Comparison of ENCODE assay signal across 9 mouse cellular contexts in genomic region chr9:121791206-121791605, GRCm38 (mm10). TPM values are rescaled to one million over a fixed set of nuclear protein-coding genes. Genes with fewer than 3 reads are reported as not detected.
DNase-seq lines count a peak whose midpoint lies in the region; ATAC-seq and TF ChIP-seq lines count a peak whose summit lies in the region.
"Had no signal": no experiment of that assay in that cellular context is flagged by ENCODE, and none has a peak within 500 bp of the region (broad histone marks: within the 10 kb centered on the region; RNA-seq: fewer than 3 reads in every experiment).

No protein-coding gene starts in this region.

- H3K9me3 ChIP-seq in MEL (replicated peaks; ENCODE audit: insufficient read depth, low read length): no peaks in the 10 kb centered on the region
- H3K9me3 ChIP-seq in kidney, embryonic 15.5 days (replicated peaks): no peaks in the 10 kb centered on the region
- H3K9me3 ChIP-seq in stomach, postnatal 0 days (ENCODE audit: control insufficient read depth, low read length): no peaks in the 10 kb centered on the region
- H3K9me3 ChIP-seq: neural tube, embryonic 13.5 days had no signal

- no peak for TF ChIP-seq EP300 in MEL (IDR thresholded peaks at IDR 0.05; ENCODE audit: low read depth in 1 of 2, low read length in 2 of 2)
- no peak for TF ChIP-seq EP300 in stomach, postnatal 0 days (optimal IDR thresholded peaks at IDR 0.05)

- no peaks in the 10 kb centered on the region for H3K79me2 ChIP-seq in MEL (ENCODE audit: control insufficient read depth, insufficient read depth, low read length, poor library complexity)

- peak; percentile 65 for ATAC-seq in kidney, embryonic 15.5 days (replicated peaks; ENCODE audit: low FRiP score)
- ATAC-seq in stomach, postnatal 0 days (ENCODE audit: low FRiP score, low TSS enrichment): peak; percentile 43; the same call in 1 of the 2 replicates

- H3K4me1 ChIP-seq in MEL (ENCODE audit: control insufficient read depth in 1 of 2, insufficient read depth in 2 of 2, low read length in 2 of 2): no peaks in the 10 kb centered on the region
- H3K4me1 ChIP-seq in kidney, embryonic 15.5 days: peaks cover 16% of the 10 kb centered on the region
- no peaks in the 10 kb centered on the region for H3K4me1 ChIP-seq in stomach, postnatal 0 days (replicated peaks; ENCODE audit: control insufficient read depth, insufficient read depth)

- no peak overlapping the region for H3K9ac ChIP-seq in MEL (ENCODE audit: control insufficient read depth, low read depth, low read length, poor library complexity, severe bottlenecking)
- H3K9ac ChIP-seq in kidney, embryonic 15.5 days: no peak overlapping the region
- H3K9ac ChIP-seq in stomach, postnatal 0 days (ENCODE audit: low read length): no peak overlapping the region
- H3K9ac ChIP-seq: neural tube, embryonic 13.5 days had no signal

- H3K27ac ChIP-seq in MEL (ENCODE audit: control insufficient read depth, low read depth, low read length): no peak overlapping the region
- no peak overlapping the region for H3K27ac ChIP-seq in kidney, embryonic 15.5 days
- peak overlapping the region; percentile 30; the same call in 1 of the 2 replicates for H3K27ac ChIP-seq in stomach, postnatal 0 days (replicated peaks)
- H3K27ac ChIP-seq: neural tube, embryonic 13.5 days had no signal

- TF ChIP-seq RAD21 in MEL (IDR thresholded peaks at IDR 0.05; ENCODE audit: low read depth, low read length): no peak

- no peak for TF ChIP-seq CTCF in MEL (IDR thresholded peaks at IDR 0.05 in 2 of 3, conservative IDR thresholded peaks at IDR 0.05 in 1 of 3; ENCODE audit: control insufficient read depth in 1 of 3, insufficient read depth in 1 of 3, low read depth in 2 of 3, low read length in 3 of 3, poor library complexity in 1 of 3, severe bottlenecking in 1 of 3)
- 0 out of 2 replicates have a peak, but pooled peaks have one; percentile 3 for TF ChIP-seq CTCF in stomach, postnatal 0 days (IDR thresholded peaks at IDR 0.05; ENCODE audit: low read depth)

- no peaks in the 10 kb centered on the region for H3K27me3 ChIP-seq in MEL (ENCODE audit: control insufficient read depth in 1 of 2, insufficient read depth in 2 of 2, low read length in 2 of 2)
- no peaks in the 10 kb centered on the region; the same call in 1 of the 2 replicates for H3K27me3 ChIP-seq in kidney, embryonic 15.5 days
- H3K27me3 ChIP-seq in stomach, postnatal 0 days (ENCODE audit: control insufficient read depth, insufficient read depth, low read length): no peaks in the 10 kb centered on the region

- no peak overlapping the region for H3K4me3 ChIP-seq in MEL (ENCODE audit: control insufficient read depth in 1 of 2, insufficient read depth in 1 of 2, low read depth in 2 of 2, low read length in 2 of 2)
- no peak overlapping the region for H3K4me3 ChIP-seq in kidney, embryonic 15.5 days (replicated peaks)
- no peak overlapping the region for H3K4me3 ChIP-seq in stomach, postnatal 0 days (ENCODE audit: low read depth, low read length)
- H3K4me3 ChIP-seq: neural tube, embryonic 13.5 days had no signal

- no peak overlapping the region for H3K4me2 ChIP-seq in kidney, embryonic 15.5 days
- H3K4me2 ChIP-seq in stomach, postnatal 0 days (replicated peaks; ENCODE audit: low read depth): peak overlapping the region; percentile 8; the same call in 1 of the 2 replicates
- H3K4me2 ChIP-seq: neural tube, embryonic 13.5 days had no signal

- no peaks in the 10 kb centered on the region for H3K36me3 ChIP-seq in MEL (ENCODE audit: control insufficient read depth in 1 of 2, insufficient read depth in 2 of 2, low read length in 2 of 2)
- no peaks in the 10 kb centered on the region for H3K36me3 ChIP-seq in kidney, embryonic 15.5 days
- no peaks in the 10 kb centered on the region for H3K36me3 ChIP-seq in stomach, postnatal 0 days (ENCODE audit: control insufficient read depth, insufficient read depth, low read length)
- H3K36me3 ChIP-seq: neural tube, embryonic 13.5 days had no signal

- 8% methylated on average over 5 of the region's 5 CpGs for WGBS in kidney, embryonic 15.5 days
- WGBS in stomach, postnatal 0 days: 11% methylated on average over 5 of the region's 5 CpGs

- no peak for TF ChIP-seq POLR2A in MEL (IDR thresholded peaks at IDR 0.05; ENCODE audit: control insufficient read depth in 1 of 2, insufficient read depth in 1 of 2, low read depth in 1 of 2, low read length in 2 of 2, poor library complexity in 1 of 2)

- peak; percentile 14 for DNase-seq in A20 (ENCODE audit: low read depth, low spot score)
- DNase-seq in MEL (ENCODE audit: low read depth, low spot score): peak; percentile 36
- peak; percentile 70 to 71 for DNase-seq in cerebellum, postnatal 10 days
- DNase-seq in heart, adult 18-20 months: peak; percentile 80 to 87
- DNase-seq in lung, postnatal 10 days: peak; percentile 81
- peak; percentile 77 for DNase-seq in stomach, postnatal 0 days (ENCODE audit: low spot score)
- DNase-seq in T-cell, adult 2 months (ENCODE audit: low spot score): no peak

TF ChIP-seq in MEL, 35 proteins besides CTCF, POLR2A, EP300 and RAD21:
- no peak for TF ChIP-seq MYC (IDR thresholded peaks at IDR 0.05; ENCODE audit: low read depth, low read length)
- no peak for TF ChIP-seq MYB (IDR thresholded peaks at IDR 0.05; ENCODE audit: low read depth, low read length)
- TF ChIP-seq MAFK (IDR thresholded peaks at IDR 0.05; ENCODE audit: borderline replicate concordance, low read depth, low read length): no peak
- TF ChIP-seq GABPA (IDR thresholded peaks at IDR 0.05; ENCODE audit: low read depth, low read length): no peak
- TF ChIP-seq MAX (IDR thresholded peaks at IDR 0.05; ENCODE audit: low read length): no peak
- TF ChIP-seq ZMIZ1 (IDR thresholded peaks at IDR 0.05; ENCODE audit: low read depth, low read length): no peak
- TF ChIP-seq ZNF384 (IDR thresholded peaks at IDR 0.05; ENCODE audit: low read depth, low read length): no peak
- TF ChIP-seq SIN3A (IDR thresholded peaks at IDR 0.05; ENCODE audit: low read length): no peak
- TF ChIP-seq ZKSCAN1 (IDR thresholded peaks at IDR 0.05; ENCODE audit: low read depth, low read length): no peak
- TF ChIP-seq NRF1 (IDR thresholded peaks at IDR 0.05; ENCODE audit: insufficient read depth, low read depth, low read length, poor library complexity, severe bottlenecking): no peak
- TF ChIP-seq TCF12 (IDR thresholded peaks at IDR 0.05; ENCODE audit: low read depth, low read length): no peak
- no peak for TF ChIP-seq RCOR1 (IDR thresholded peaks at IDR 0.05; ENCODE audit: low read depth, low read length)
- TF ChIP-seq USF2 (IDR thresholded peaks at IDR 0.05; ENCODE audit: borderline replicate concordance in 1 of 2, insufficient read depth in 1 of 2, low read depth in 1 of 2, low read length in 2 of 2): no peak
- TF ChIP-seq TAL1 (IDR thresholded peaks at IDR 0.05; ENCODE audit: low read length): no peak
- TF ChIP-seq CHD1 (IDR thresholded peaks at IDR 0.05; ENCODE audit: low read depth, low read length): no peak
- no peak for TF ChIP-seq USF1 (IDR thresholded peaks at IDR 0.05; ENCODE audit: low read depth, low read length)

RNA-seq across cellular contexts. Expression of gene Hhatl, which starts 1.1 kb away (rescaled TPM):
- total RNA-seq in MEL (2012; rRNA removed): not detected in 2 replicates
- not detected for polyA plus RNA-seq in MEL (2012; ENCODE audit: insufficient read depth in 1 of 2, insufficient read length in 2 of 2, low read depth in 1 of 2, low replicate concordance in 2 of 2, missing spikeins in 1 of 2)
- total RNA-seq in heart, adult 18-20 months (2021): 100 to 1,000 TPM in 1 of 2 experiments, 10 to 100 TPM in 1; 95.1 to 119 TPM
- 0.69 and 0.80 TPM in 2 replicates for polyA plus RNA-seq in kidney, embryonic 15.5 days (2015; fragmentation: Nextera tagmentation; extraction: Ambion mirVana)
- 1.5 and 2.0 TPM in 2 replicates for polyA plus RNA-seq in stomach, postnatal 0 days (2015; fragmentation: Nextera tagmentation; extraction: Ambion mirVana)

RNA-seq across cellular contexts. Expression of gene Klhl40, which starts 13.8 kb away (rescaled TPM):
- total RNA-seq in MEL (2012; rRNA removed): not detected in 2 replicates
- not detected for polyA plus RNA-seq in MEL (2012; ENCODE audit: insufficient read depth in 1 of 2, insufficient read length in 2 of 2, low read depth in 1 of 2, low replicate concordance in 2 of 2, missing spikeins in 1 of 2)
- 10 to 100 TPM; 17.8 to 20.5 TPM for total RNA-seq in heart, adult 18-20 months (2021)
- polyA plus RNA-seq in kidney, embryonic 15.5 days (2015; fragmentation: Nextera tagmentation; extraction: Ambion mirVana): 1.8 and 2.9 TPM in 2 replicates
- 0.42 and 0.46 TPM in 2 replicates for polyA plus RNA-seq in stomach, postnatal 0 days (2015; fragmentation: Nextera tagmentation; extraction: Ambion mirVana)

RNA-seq across cellular contexts. Expression of gene Zfp651, which starts 32.1 kb away (rescaled TPM):
- total RNA-seq in MEL (2012; rRNA removed): 0.12 TPM in 1 of 2 replicates, not detected in the other
- under 1 TPM in 1 of 2 experiments, not detected in 1; 0.07 TPM for polyA plus RNA-seq in MEL (2012; ENCODE audit: insufficient read depth in 1 of 2, insufficient read length in 2 of 2, low read depth in 1 of 2, low replicate concordance in 2 of 2, missing spikeins in 1 of 2)
- total RNA-seq in heart, adult 18-20 months (2021): 100 to 1,000 TPM; 108 to 109 TPM
- polyA plus RNA-seq in kidney, embryonic 15.5 days (2015; fragmentation: Nextera tagmentation; extraction: Ambion mirVana): 12.8 and 15.3 TPM in 2 replicates
- polyA plus RNA-seq in stomach, postnatal 0 days (2015; fragmentation: Nextera tagmentation; extraction: Ambion mirVana): 8.0 and 10.5 TPM in 2 replicates

RNA-seq across cellular contexts. Expression of gene Ccdc13, which starts 48.1 kb away (rescaled TPM):
- not detected in 2 replicates for total RNA-seq in MEL (2012; rRNA removed)
- polyA plus RNA-seq in MEL (2012; ENCODE audit: insufficient read depth in 1 of 2, insufficient read length in 2 of 2, low read depth in 1 of 2, low replicate concordance in 2 of 2, missing spikeins in 1 of 2): not detected
- total RNA-seq in heart, adult 18-20 months (2021): under 1 TPM in 1 of 2 experiments, not detected in 1; 0.36 TPM
- polyA plus RNA-seq in kidney, embryonic 15.5 days (2015; fragmentation: Nextera tagmentation; extraction: Ambion mirVana): 0.47 and 0.53 TPM in 2 replicates
- 0.16 and 0.19 TPM in 2 replicates for polyA plus RNA-seq in stomach, postnatal 0 days (2015; fragmentation: Nextera tagmentation; extraction: Ambion mirVana)
